Mouse (Mus musculus): Measurements from ENCODE around the gene Cldn15. TPM values are rescaled to one million over a fixed set of nuclear protein-coding genes. Genes with fewer than 3 reads are reported as not detected.

Cldn15 gene
- polyA plus RNA-seq, 1 experiment from 2014 or later, result 0.36 TPM

DNA sequence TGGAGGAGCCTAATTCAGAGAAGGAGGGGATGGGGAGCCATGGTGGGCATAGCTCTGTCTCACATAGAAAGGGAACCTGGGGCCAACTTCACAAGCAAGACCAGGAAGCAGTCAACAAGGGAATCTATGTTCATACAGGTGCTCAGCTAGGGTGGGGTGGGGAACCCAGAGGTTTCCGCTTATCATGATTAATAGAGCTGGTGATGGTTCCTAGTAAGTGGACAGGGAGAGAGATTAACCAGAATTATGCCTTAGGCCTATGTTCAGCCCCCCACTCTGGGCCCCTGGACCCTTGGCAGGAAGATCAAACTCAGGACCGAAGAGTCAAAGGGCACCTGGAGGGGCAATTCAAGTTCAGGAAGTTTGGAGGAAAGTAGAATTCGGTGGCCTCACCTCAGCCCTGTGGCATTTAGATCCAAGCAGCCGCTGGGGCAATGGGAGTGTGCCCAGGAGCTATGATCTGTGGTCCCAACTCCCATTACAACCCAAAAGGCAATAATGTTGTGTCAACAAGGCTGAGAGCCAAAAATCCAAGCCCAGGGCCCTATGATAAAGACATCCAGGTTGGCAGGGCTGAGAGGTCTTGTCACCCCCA lies 542 bp downstream of the Cldn15 start:
- Histone ChIP-seq H3K9me3 (no peaks in the 10 kb centered on the region), H3K36me3 (replicated peaks) (peaks cover 14% of the 10 kb centered on the region; the same call in 1 of the 2 replicates)
- 92% methylated on average over 4 of the region's 4 CpGs for WGBS

DNA sequence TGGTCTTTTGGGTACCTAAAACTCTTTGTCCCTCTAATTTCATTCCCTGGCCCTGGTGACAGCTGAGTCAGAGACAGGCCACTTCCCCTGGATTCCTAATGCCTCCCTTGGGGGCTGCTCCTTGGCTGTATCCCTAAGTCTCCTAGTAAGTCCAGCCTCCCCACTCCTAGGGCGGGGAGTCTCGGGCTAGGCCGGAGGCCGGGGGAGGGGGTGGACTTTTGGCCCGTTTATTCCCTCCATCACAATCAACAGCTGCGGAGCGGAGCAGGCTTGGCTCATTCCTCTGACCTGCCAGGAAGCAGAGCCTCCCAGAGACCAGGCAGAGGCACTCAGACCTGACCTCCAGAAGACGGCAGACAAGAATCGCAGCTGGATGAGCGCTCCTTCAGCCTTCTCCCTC lies 1.2 kb downstream of the Cldn15 start:
- H3K9me3 ChIP-seq, result no peaks in the 10 kb centered on the region
- ATAC-seq (replicated peaks), result no peak
- peaks cover 5% of the 10 kb centered on the region for H3K4me1 ChIP-seq
- no peaks in the 10 kb centered on the region for H3K27me3 ChIP-seq (replicated peaks)
- H3K9ac ChIP-seq, result no peak overlapping the region
- no peak overlapping the region for H3K4me2 ChIP-seq
- H3K4me3 ChIP-seq, result no peak overlapping the region
- peaks cover 14% of the 10 kb centered on the region; the same call in 1 of the 2 replicates for H3K36me3 ChIP-seq (replicated peaks)
- no peak overlapping the region for H3K27ac ChIP-seq
- 86% methylated on average over 10 of the region's 10 CpGs for WGBS

More for the DNA sequence above, 542 bp downstream of the Cldn15 start:
- no peak overlapping the region for H3K27ac ChIP-seq
- H3K27me3 ChIP-seq (replicated peaks), result no peaks in the 10 kb centered on the region
- H3K9ac ChIP-seq, result no peak overlapping the region
- no peak overlapping the region for H3K4me3 ChIP-seq
- ATAC-seq (replicated peaks), result no peak
- H3K4me2 ChIP-seq, result no peak overlapping the region
- H3K4me1 ChIP-seq, result peaks cover 5% of the 10 kb centered on the region

DNA sequence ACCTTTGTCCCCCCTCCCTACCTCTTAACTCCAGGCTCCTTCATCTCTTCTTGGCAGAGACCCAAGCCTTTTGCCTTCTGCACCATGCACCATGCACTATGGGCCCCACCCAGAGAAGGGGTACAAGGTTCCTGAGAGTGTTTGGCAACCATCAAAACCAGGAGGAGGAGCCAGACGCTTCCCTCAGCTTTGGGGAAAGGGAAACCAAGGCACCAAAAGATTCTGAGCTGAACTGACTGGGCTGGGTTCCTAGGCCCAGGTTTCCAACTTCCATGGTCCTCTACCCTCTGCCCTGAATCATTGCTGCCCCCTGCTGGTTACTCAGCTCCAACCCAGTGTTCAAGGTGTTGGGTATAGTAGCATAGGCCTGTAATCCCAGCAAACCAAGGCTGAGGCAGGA lies 4.3 kb downstream of the Cldn15 start:
- Histone ChIP-seq H3K4me3 (no peak overlapping the region), H3K4me2 (no peak overlapping the region), H3K4me1 (no peaks in the 10 kb centered on the region), H3K27ac (no peak overlapping the region), H3K9me3 (no peaks in the 10 kb centered on the region), H3K36me3 (replicated peaks) (peaks cover 7% of the 10 kb centered on the region; the same call in 1 of the 2 replicates), H3K9ac (no peak overlapping the region), H3K27me3 (replicated peaks) (no peaks in the 10 kb centered on the region)
- 73% methylated on average over 1 of the region's 1 CpGs for WGBS
- no peak for ATAC-seq (replicated peaks)

DNA sequence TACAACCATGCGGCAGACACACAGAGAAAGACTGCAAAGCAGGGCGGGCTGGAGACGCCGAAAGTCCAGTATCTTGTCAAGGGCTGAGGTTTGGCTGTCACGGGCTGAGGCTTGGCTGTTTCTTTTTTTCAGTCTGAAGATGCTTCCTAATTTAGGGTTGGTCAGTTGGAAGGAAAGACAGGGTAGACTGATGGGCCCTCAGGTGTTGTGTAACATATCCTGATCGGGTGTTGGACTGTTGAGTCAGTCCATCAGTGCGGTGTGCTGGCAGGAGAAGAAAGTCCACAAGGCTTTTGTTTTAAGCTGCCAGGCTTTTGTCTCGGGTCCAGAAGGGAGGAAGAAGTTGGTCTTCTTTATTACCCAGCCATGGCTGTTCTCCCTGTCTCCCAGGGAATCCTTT lies 7.3 kb downstream of the Cldn15 start:
- H3K4me1 ChIP-seq, result no peaks in the 10 kb centered on the region
- no peaks in the 10 kb centered on the region for H3K27me3 ChIP-seq (replicated peaks)
- H3K36me3 ChIP-seq (replicated peaks), result no peaks in the 10 kb centered on the region
- H3K9ac ChIP-seq, result no peak overlapping the region
- H3K9me3 ChIP-seq, result no peaks in the 10 kb centered on the region
- no peak overlapping the region for H3K4me3 ChIP-seq
- WGBS, result 87% methylated on average over 8 of the region's 8 CpGs
- no peak for ATAC-seq (replicated peaks)
- no peak overlapping the region for H3K27ac ChIP-seq
- no peak overlapping the region for H3K4me2 ChIP-seq

DNA sequence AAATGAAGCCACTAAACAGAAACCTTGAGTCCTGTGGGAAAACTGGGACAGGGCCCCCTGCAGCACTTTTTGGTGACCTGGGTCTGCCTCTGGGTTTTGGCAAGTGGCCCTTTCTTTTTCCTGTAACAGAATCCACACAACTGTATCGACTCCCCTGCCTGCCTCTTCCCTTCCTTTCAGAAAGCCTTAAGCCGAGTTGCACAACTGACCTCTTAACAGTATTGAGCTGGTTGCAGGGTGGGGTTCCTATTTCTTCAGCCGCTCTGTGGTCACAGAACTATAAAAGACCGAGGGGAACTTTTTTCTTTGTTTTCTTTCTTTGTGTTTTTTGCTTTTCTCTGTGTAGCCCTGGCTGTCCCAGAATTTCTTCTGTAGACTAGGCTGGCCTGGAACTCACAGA lies 11.4 kb downstream of the Cldn15 start:
- 79% methylated on average over 4 of the region's 4 CpGs for WGBS
- H3K9me3 ChIP-seq, result no peaks in the 10 kb centered on the region
- H3K4me3 ChIP-seq, result no peak overlapping the region
- ATAC-seq (replicated peaks), result no peak
- no peak overlapping the region for H3K27ac ChIP-seq
- no peaks in the 10 kb centered on the region; the same call in 1 of the 2 replicates for H3K36me3 ChIP-seq (replicated peaks)
- no peaks in the 10 kb centered on the region for H3K4me1 ChIP-seq
- H3K27me3 ChIP-seq (replicated peaks), result no peaks in the 10 kb centered on the region
- no peak overlapping the region for H3K9ac ChIP-seq
- no peak overlapping the region for H3K4me2 ChIP-seq

DNA sequence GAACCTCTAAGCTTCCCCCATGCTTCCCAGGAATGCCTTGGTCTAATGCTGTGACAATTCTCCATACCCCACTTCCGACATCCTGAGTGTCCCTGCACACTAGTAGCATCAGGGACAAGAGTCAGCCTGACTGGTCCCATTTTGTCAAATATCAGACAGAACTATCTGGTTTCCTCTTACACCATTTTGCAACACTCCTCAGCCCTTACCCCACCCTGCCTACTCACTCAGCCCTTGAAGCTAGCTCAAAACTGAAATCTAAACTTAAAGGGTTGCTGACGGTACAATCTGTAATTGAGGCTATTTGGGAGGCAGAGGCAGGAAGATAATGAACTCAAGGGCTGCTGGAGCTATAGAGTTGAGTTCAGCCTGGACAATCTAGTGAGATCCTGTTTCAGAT lies 13.3 kb downstream of the Cldn15 start:
- WGBS, result 91% methylated on average over 2 of the region's 2 CpGs
- no peak overlapping the region for H3K27ac ChIP-seq
- H3K9ac ChIP-seq, result no peak overlapping the region
- no peaks in the 10 kb centered on the region for H3K4me1 ChIP-seq
- no peak for ATAC-seq (replicated peaks)
- no peaks in the 10 kb centered on the region for H3K27me3 ChIP-seq (replicated peaks)
- H3K9me3 ChIP-seq, result no peaks in the 10 kb centered on the region
- H3K4me2 ChIP-seq, result no peak overlapping the region
- no peak overlapping the region for H3K4me3 ChIP-seq
- peaks cover 4% of the 10 kb centered on the region; the same call in 1 of the 2 replicates for H3K36me3 ChIP-seq (replicated peaks)

DNA sequence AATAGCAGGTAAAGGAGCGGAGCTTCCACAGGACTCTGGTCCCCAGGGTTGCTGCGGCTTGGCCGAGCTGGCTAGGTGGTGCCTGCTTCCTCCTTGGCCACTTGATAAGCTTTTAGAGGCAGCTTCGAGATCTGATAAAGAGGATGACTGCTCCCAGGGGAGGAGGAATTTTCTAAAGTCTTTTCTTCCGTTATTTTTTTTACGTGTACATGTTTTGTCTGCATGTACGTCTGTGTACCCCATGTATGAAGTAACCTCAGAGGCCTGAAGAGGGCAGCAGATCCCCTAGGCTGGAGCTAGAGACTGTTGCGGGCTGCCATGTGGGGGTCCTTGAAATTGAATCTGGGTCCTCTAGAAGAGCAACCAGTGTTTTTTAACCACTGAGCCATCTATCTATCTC lies 14.6 kb downstream of the Cldn15 start:
- no peak overlapping the region for H3K9ac ChIP-seq

DNA sequence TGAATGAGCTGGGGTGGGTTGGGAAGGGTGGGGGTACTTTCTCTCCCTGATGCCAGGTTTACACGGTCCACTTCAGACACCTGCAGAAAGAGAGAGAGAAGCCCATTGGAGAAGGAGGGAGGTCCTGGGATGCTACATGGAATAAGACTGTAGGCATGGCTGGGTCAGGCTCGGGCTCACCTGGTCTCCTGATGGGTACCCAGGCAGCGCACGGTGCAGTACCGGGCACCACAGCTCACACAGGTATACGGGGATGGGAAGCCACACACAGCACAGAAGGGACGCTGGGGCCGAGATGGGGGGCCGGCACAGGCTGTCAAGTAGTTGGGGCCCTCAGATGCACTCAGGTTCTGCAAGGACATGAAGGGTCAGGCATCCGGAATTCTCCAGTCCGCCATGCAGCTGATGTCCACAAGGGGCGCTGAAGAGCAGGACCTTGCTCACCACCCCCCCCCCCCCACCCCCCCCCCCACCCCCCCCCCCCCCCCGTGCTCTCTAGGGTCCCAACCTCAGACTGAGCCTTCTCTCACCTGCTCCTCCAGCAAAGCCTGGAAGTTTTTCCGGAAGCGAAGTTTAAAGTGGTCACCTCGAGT lies 16.0 kb downstream of the Cldn15 start:
- no peak overlapping the region for H3K9ac ChIP-seq
- WGBS, result 55% methylated on average over 15 of the region's 16 CpGs

More for the DNA sequence above, 14.6 kb downstream of the Cldn15 start:
- no peak overlapping the region for H3K4me2 ChIP-seq
- no peak for ATAC-seq (replicated peaks)
- H3K27me3 ChIP-seq (replicated peaks), result no peaks in the 10 kb centered on the region
- H3K36me3 ChIP-seq (replicated peaks), result peaks cover 4% of the 10 kb centered on the region; the same call in 1 of the 2 replicates
- H3K4me3 ChIP-seq, result no peak overlapping the region
- H3K4me1 ChIP-seq, result peaks cover 4% of the 10 kb centered on the region
- WGBS, result 90% methylated on average over 8 of the region's 8 CpGs
- no peak overlapping the region for H3K27ac ChIP-seq
- H3K9me3 ChIP-seq, result no peaks in the 10 kb centered on the region

DNA sequence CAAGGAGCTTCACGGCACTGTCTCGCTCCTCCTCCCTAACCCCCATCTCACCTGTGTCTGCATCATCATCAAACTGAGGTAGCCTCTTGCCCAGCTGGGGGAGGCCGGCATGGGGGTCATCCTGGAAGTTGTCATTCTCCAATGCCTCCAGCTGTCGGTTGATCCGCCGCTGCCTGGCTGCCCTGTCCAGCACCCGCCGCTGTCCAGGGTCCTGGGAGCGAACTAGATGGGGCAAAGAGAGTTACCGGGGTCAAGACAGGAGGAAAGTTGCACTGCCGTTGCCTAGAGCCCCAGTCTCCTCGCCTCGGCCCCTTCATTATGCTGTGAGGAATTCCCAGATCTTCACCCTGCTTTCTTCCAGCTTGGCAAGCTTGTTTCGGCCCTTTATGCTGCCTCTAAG lies 18.4 kb downstream of the Cldn15 start:
- H3K4me1 ChIP-seq, result peaks cover 22% of the 10 kb centered on the region
- no peak overlapping the region for H3K4me3 ChIP-seq
- H3K4me2 ChIP-seq, result no peak overlapping the region
- H3K27ac ChIP-seq, result no peak overlapping the region
- no peaks in the 10 kb centered on the region for H3K9me3 ChIP-seq
- no peaks in the 10 kb centered on the region for H3K27me3 ChIP-seq (replicated peaks)
- peaks cover 6% of the 10 kb centered on the region for H3K36me3 ChIP-seq (replicated peaks)
- H3K9ac ChIP-seq, result no peak overlapping the region
- ATAC-seq (replicated peaks), result no peak
- 65% methylated on average over 14 of the region's 14 CpGs for WGBS

More for the DNA sequence above, 16.0 kb downstream of the Cldn15 start:
- H3K27ac ChIP-seq, result no peak overlapping the region
- no peak overlapping the region for H3K4me3 ChIP-seq
- H3K4me1 ChIP-seq, result peaks cover 8% of the 10 kb centered on the region
- no peak for ATAC-seq (replicated peaks)
- H3K27me3 ChIP-seq (replicated peaks), result no peaks in the 10 kb centered on the region
- H3K9me3 ChIP-seq, result no peaks in the 10 kb centered on the region
- H3K36me3 ChIP-seq (replicated peaks), result peaks cover 4% of the 10 kb centered on the region; the same call in 1 of the 2 replicates
- no peak overlapping the region for H3K4me2 ChIP-seq

DNA sequence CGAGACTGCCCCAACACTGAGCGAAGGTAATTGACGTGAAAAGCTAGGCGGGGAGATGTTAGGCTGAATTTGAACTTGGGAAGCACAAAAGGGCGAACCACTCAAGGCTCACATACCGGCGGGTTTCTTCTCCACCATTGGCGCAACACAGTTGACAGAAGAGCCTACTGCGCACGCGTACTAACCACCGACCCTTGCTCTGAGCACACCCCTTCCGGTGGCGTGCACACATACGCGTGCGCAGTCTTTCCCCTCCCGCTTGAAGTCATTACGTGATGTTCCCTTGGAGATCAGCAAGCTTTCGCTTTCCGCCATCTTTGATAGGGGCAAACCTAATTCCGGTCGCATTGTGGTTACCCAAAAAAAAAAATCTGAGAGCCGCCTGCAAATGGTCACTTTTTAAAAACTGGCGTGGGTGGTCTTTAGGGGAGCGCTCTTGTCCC lies 20.3 kb downstream of the Cldn15 start, which contains the start of gene Plod3:
Plod3 (plus strand) TSS at position 325 of the 443 bp plus-strand sequence.
- peaks cover 25% of the 10 kb centered on the region for H3K36me3 ChIP-seq (replicated peaks)

DNA sequence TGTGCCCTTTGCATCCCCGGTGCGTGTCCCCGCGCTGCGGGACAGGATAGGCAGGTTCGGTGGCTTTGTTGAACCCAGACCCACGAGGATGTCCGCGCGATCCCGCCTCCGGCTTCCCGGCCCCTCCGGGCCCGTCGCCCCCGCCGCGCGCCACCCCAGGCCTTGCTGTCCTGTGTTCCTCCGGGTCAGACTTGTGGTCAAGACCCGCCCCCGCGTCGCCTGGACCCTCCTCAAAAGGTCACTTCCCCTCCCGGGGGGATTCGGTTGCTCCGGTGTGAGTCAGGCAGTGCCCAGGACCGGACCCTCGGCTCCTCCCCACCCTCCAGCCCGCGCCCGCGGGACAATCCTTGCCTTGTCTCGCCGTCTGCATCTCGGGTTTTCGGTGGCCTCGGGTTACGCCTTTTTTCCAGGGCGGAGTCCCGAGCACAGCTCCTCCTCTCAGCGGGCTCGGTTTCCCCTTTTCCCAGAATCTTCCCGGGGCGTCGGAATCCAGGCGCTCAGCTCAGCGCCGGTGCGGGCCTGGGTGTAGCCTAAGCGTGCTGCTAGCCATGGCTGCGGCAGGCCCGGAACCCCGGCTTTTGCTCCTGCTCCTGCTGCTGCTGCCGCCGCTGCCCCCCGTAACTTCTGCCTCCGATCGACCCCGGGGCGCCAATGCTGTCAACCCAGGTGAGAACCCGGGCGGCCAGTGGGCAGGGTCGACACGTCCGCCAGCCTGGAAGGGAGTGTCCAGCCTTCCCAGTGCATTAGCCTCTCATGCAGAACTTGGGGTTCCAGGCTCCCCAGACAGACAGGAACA lies 20.9 kb downstream of the Cldn15 start:
- ATAC-seq (replicated peaks), result peak; percentile 62
- Histone ChIP-seq H3K4me2 (peak overlapping the region; percentile 90), H3K27me3 (replicated peaks) (no peaks in the 10 kb centered on the region), H3K27ac (peak overlapping the region; percentile 96), H3K4me3 (peak overlapping the region; percentile 98), H3K4me1 (peaks cover 22% of the 10 kb centered on the region), H3K9me3 (no peaks in the 10 kb centered on the region), H3K9ac (peak overlapping the region; percentile 100), H3K36me3 (replicated peaks) (peaks cover 31% of the 10 kb centered on the region)
- under 1% methylated on average over 67 of the region's 67 CpGs for WGBS

More for the DNA sequence above, 20.3 kb downstream of the Cldn15 start, which contains the start of gene Plod3:
- H3K4me3 ChIP-seq, result peak within 1 kb of the TSS; percentile 98
- peaks cover 22% of the 10 kb centered on the region for H3K4me1 ChIP-seq
- H3K4me2 ChIP-seq, result peak within 1 kb of the TSS; percentile 90
- peak within 1 kb of the TSS; percentile 100 for H3K9ac ChIP-seq
- WGBS, result under 1% methylated on average over 26 of the region's 26 CpGs
- no peaks in the 10 kb centered on the region for H3K27me3 ChIP-seq (replicated peaks)
- H3K9me3 ChIP-seq, result no peaks in the 10 kb centered on the region
- peak within 1 kb of the TSS; percentile 96 for H3K27ac ChIP-seq
- peak; percentile 92 for ATAC-seq (replicated peaks)

DNA sequence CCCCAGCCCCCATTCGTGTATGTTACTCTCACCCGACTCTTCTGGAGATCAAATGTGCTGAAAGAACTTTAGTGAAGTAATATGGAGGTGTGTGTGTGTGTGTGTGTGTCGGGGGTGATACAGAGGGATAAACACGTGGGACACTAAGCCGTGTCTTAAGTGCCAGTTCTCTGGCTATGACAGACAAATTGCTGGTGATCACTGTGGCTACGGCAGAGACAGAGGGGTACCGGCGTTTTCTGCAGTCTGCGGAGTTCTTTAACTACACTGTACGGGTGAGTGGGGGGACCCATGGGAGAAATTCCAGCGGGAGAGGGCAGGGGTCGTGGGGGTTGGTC lies 21.5 kb downstream of the Cldn15 start, which contains the start of gene Znhit1:
Znhit1 (minus strand) TSS at position 88 of the 338 bp plus-strand sequence.
- peaks cover 36% of the 10 kb centered on the region for H3K36me3 ChIP-seq (replicated peaks)
- 4% methylated on average over 12 of the region's 12 CpGs for WGBS
- 0 out of 2 replicates have a peak, but pooled peaks have one; percentile 4 for ATAC-seq (replicated peaks)

More for the DNA sequence above, 21.5 kb downstream of the Cldn15 start, which contains the start of gene Znhit1:
- H3K4me3 ChIP-seq, result peak within 1 kb of the TSS; percentile 98
- no peaks in the 10 kb centered on the region for H3K27me3 ChIP-seq (replicated peaks)
- H3K4me2 ChIP-seq, result peak within 1 kb of the TSS; percentile 90
- peaks cover 22% of the 10 kb centered on the region for H3K4me1 ChIP-seq
- no peaks in the 10 kb centered on the region for H3K9me3 ChIP-seq
- H3K9ac ChIP-seq, result peak within 1 kb of the TSS; percentile 100
- peak within 1 kb of the TSS; percentile 96 for H3K27ac ChIP-seq
